Mouse (Mus musculus): Measurements from ENCODE around the gene Trank1.

Trank1 gene

GRCm38 (mm10) chr9:111425113-111425512, 113.6 kb downstream of the Trank1 start:
- DNase-seq (ENCODE audit: low read depth, low spot score) = no peak

DNA sequence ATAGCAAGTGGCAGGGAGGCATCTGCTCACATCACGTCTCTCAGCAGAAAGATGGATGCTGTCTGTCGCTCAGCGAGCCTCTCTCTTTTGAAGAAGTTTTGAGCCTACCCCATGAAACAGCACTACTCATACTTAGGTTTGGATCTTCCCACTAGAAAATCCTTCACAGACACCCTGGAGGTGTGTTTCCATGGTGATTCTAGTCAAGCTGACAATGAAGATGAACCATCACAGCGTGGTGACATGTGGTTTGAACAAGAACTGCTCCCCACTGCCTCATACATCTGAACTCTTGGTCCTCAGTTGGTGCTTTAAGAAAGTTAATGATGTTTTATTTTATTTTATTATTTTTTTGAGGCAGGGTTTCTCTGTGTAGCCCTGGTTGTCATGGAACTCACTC, 114.4 kb downstream of the Trank1 start:
- no peak for DNase-seq (ENCODE audit: low read depth, low spot score)

GRCm38 (mm10) chr9:111427891-111428555, 116.5 kb downstream of the Trank1 start:
- DNase-seq (ENCODE audit: low read depth, low spot score) = no peak

DNA sequence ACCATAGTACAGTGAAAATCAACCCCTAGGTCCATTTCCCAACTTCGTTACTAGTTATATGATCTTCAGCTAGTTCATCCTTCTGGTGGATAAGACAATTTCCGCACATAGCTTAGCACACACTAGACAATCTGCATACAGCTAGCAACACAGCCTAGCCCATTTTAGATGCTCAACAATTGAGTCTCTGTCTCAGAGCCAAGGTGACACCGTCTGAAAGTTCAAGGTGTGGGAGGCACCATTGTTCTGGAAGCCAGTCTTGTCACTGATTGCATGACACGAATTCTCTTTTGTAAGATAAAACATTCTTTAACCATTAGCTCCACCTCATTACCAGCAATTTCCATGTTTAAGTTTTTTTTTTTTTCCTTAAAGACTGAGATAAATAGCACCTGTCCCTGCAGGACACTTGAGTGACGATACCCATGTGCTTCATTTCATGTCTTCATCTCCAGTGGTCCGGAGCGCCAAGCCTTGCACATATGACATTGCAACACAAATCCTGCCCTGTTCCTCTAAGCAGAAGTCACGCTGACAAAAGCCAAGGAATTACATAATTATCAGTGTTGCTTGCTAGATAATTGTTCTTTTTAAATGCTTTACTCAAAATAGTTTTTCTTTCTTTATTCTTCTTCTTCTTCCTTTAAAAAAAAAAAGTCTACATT, 117.3 kb downstream of the Trank1 start:
- no peak for DNase-seq (ENCODE audit: low read depth, low spot score)

GRCm38 (mm10) chr9:111429363-111429750, 117.8 kb downstream of the Trank1 start:
- no peak for DNase-seq (ENCODE audit: low read depth, low spot score)

DNA sequence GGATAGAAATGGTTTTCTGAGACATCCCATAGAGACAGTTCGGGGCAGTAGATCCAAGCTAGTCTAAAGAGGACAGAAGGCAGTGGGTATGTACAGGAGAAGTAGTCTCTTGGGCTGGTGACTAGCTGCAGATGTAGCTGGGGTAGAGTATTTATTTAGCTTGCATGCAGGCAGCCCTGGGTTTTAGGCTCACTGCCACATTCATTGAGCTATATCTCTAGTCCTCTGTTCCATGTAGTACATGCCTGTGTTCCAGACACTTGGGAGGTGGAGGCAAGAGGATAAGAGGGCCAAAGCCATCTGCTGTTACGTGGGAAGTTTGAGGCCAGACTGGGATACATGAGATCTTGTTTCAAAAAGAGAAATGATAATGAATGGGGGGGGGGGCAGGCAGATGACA, 123.9 kb downstream of the Trank1 start:
- no peak for DNase-seq (ENCODE audit: low read depth, low spot score)

DNA sequence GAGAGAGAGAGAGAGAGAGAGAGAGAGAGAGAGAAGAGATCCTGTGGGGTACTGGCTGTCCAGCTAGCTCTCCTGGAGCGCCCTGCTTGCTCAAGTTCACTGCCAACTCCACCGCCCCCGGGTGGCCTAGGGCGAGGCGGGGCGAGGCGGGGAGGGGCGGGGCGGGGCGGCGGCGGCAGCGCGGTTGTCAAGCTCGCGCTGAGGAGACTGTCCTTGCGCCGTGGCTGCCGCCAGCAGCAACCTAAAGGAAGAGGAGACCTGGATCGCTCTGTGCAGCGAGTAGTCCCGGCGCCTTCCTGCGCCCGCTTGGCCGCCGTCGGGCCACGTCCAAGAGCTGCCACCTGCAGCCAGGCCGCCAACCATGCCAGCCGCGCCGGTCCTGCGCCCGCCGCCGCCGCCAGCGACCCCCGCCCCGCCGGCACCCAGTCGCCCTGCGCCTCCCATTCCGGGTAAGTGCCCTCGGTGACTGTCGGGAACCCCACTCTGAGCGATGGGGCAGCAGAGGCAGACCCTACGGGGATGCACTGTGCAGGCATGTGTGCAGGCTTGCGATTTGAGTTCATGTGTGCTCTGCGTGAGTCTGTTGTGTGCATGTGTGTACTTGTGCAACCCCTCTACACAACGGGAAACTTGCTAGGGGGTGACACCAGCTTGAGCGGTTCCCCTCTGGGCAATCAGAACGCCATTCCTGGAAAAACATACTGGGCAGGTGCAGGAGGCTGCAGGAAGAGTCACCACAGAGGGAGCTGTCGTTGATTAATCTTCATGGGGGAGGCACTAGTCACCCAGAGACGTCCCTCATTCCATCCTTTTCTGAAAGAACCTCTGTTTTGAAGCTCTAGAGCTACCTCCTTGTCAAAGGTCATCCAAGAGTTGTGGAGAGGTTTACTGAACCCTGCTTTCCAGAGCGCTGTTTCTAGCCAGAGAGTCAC, 127.6 kb downstream of the Trank1 start, which contains the start of gene Dclk3:
Gene Dclk3, plus strand, starts transcription at position 178 of the 932 bp plus-strand sequence.
- no peak for DNase-seq (ENCODE audit: low read depth, low spot score)

DNA sequence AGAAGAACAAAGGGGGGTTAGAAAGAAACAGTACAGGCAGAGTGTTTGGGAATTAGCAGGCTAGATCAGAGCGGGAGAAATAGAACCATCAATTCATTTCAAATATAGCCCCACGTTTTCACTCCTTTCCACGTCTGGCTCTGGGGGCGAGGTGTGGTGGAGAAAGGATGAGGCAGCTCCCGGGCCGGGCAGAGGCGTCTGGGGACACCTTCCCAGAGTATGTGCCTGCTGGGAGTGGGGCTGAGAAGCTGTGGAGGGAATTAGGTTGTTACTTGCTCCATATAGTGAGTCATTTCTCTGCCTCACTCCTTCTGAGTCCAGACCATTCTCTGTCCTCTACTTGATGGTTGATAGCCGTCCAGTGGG, 128.3 kb downstream of the Trank1 start:
- no peak for DNase-seq (ENCODE audit: low read depth, low spot score)

DNA sequence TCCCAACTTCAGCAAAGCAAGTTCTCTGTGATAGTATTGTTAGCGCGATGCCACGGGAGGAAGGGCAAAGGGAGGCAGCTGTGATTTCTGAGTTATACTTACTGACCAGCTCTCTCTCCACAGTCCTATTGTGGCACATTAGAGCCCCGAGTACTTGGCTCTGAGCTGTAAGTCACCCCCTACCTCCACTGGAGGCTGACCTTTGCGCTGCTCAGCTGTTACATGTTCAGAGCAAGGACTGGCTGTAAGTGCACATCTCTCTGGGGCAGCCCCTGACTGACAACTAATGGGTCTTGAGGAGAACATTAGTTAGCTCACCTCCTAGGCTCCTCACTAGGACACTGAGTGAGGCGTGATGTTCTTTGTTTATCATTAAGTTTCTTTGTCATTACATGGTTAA, 128.9 kb downstream of the Trank1 start:
- no peak for DNase-seq (ENCODE audit: low read depth, low spot score)

- no peak for DNase-seq (ENCODE audit: low read depth, low spot score)
Measured at GRCm38 (mm10) chr9:111441151-111441550, 129.6 kb downstream of the Trank1 start.
